Mouse (Mus musculus): Measurements from ENCODE around the gene Dcp1b.

DNA sequence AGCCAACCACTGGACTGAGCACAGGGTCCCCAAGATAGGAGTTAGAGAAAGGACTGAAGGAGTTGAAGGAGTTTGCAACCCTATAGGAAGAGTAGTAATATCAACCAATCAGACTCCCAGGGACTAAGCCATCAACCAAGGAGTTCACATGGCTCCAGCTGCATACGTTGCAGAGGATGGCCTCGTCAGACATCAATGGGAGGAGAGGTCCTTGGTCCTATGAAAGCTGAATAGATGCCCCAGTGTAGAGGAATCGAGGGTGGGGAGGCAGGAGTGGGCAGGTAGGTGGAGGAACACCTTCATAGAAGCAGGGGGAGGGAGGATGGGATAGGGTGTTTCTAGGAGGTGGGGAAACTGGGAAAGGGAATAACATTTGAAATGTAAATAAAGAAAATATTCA lies 29.9 kb downstream of the Dcp1b start:
- TF ChIP-seq CTCF (IDR thresholded peaks at IDR 0.05; ENCODE audit: low read depth, low read length) = no peak
- no peak for TF ChIP-seq POLR2A (IDR thresholded peaks at IDR 0.05; ENCODE audit: insufficient read depth, low read length)
- no peak for TF ChIP-seq EP300 (IDR thresholded peaks at IDR 0.05; ENCODE audit: insufficient read depth, low read depth, low read length)
